Mouse (Mus musculus): ENCODE measurements at regions not wholly inside any gene's neighbourhood (a gene's known extent, or its start where the extent isn't known, plus 50 kb on each side); places are given as distances from the start of the nearest gene placed in this dataset.

DNA sequence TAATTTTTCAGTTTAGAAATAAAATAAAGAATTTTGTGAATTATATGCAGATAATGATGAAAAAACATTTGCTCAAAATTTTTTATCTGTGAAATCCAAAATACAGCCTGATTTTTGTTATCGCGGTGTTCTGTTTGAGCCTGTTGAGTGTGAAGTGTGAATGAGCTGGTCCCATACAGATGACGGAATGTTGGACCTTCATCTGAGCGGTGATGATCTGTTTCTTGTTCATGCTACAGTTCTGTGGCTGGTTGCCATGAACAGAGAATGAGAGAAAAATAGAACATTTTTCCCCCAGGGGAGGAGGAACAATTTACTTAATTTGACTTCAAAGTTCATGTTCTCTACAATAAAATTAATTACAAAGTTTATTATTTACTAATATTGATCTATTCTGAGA is 188.7 kb upstream of the Plpp4 start:
- H3K9me3 ChIP-seq (replicated peaks), result no peaks in the 10 kb centered on the region
- H3K27ac ChIP-seq (replicated peaks), result no peak overlapping the region
- H3K27me3 ChIP-seq (ENCODE audit: low read depth, poor library complexity, severe bottlenecking), result no peaks in the 10 kb centered on the region
- H3K36me3 ChIP-seq, result no peaks in the 10 kb centered on the region
- H3K4me3 ChIP-seq, result no peak overlapping the region
- WGBS, result 95% methylated on average over 4 of the region's 4 CpGs
- DNase-seq (ENCODE audit: low spot score), result no peak
- H3K4me1 ChIP-seq, result no peaks in the 10 kb centered on the region

DNA sequence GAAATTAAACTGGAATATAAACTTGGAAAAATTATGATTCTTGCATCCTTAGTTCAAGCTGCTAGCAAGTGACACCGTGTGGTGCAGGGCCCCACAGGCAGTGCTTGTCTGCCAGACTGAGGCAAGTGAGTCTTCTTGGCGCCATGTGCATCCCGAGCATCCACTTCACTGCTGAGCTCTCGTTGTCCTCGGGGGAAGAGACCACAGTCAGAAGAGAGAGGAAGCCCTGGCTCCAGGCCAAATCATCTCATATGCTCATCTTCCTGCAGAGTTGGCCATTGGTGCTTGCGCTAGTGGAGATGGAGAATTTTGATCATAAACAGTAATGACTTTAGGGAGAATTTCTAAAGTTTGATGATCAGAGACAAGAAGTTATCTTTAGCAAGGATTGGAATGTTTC is 177.0 kb upstream of the Plpp4 start:
- Histone ChIP-seq H3K4me3 (no peak overlapping the region), H3K4me1 (no peaks in the 10 kb centered on the region)
- 89% methylated on average over 6 of the region's 6 CpGs for WGBS

DNA sequence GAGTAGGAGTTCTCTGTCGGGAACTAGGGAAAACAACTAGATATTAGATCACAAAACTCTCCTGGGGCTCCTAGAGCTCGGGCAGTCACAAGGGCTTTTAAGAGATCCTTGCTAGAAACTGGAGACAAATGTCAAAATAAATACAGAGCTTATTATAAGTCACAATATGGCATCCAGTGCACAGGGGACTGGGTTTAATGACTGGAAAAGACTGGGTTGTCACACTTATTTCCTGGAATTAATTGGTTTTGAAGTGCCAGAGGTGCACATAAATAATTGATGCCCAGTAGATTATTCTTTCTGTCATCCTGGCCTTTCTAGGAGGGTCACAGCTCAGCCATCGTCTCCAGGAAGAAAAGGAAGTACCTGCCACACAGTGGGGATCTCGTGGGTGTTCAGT is 165.4 kb upstream of the Plpp4 start:
- Histone ChIP-seq H3K9me3 (replicated peaks) (no peaks in the 10 kb centered on the region), H3K4me3 (no peak overlapping the region), H3K27me3 (ENCODE audit: low read depth, poor library complexity, severe bottlenecking) (no peaks in the 10 kb centered on the region), H3K27ac (replicated peaks) (no peak overlapping the region), H3K4me1 (no peaks in the 10 kb centered on the region), H3K36me3 (no peaks in the 10 kb centered on the region)
- DNase-seq (ENCODE audit: low spot score), result no peak
- WGBS, result 64% methylated on average over 4 of the region's 4 CpGs

More for the DNA sequence above, 177.0 kb upstream of the Plpp4 start:
- Histone ChIP-seq H3K9me3 (replicated peaks) (no peaks in the 10 kb centered on the region), H3K36me3 (no peaks in the 10 kb centered on the region), H3K27ac (replicated peaks) (no peak overlapping the region), H3K27me3 (ENCODE audit: low read depth, poor library complexity, severe bottlenecking) (no peaks in the 10 kb centered on the region)
- DNase-seq (ENCODE audit: low spot score), result no peak

- Histone ChIP-seq H3K27ac (replicated peaks) (no peak overlapping the region), H3K9me3 (replicated peaks) (no peaks in the 10 kb centered on the region), H3K27me3 (ENCODE audit: low read depth, poor library complexity, severe bottlenecking) (no peaks in the 10 kb centered on the region), H3K36me3 (no peaks in the 10 kb centered on the region), H3K4me3 (no peak overlapping the region), H3K4me1 (no peaks in the 10 kb centered on the region)
- 85% methylated on average over 3 of the region's 3 CpGs for WGBS
- no peak for DNase-seq (ENCODE audit: low spot score)
Observed at GRCm38 (mm10) chr7:129096374-129097069, 160.3 kb upstream of the Plpp4 start.

GRCm38 (mm10) chr7:129102437-129102836 is 154.4 kb upstream of the Plpp4 start:
- no peaks in the 10 kb centered on the region for H3K9me3 ChIP-seq (replicated peaks)
- WGBS, result 72% methylated on average over 4 of the region's 4 CpGs
- peaks cover 3% of the 10 kb centered on the region; the same call in 1 of the 2 replicates for H3K4me1 ChIP-seq
- H3K27me3 ChIP-seq (ENCODE audit: low read depth, poor library complexity, severe bottlenecking), result no peaks in the 10 kb centered on the region
- H3K4me3 ChIP-seq, result no peak overlapping the region
- no peak overlapping the region for H3K27ac ChIP-seq (replicated peaks)
- no peak for DNase-seq (ENCODE audit: low spot score)
- no peaks in the 10 kb centered on the region for H3K36me3 ChIP-seq

- peaks cover 9% of the 10 kb centered on the region; the same call in 1 of the 2 replicates for H3K27me3 ChIP-seq (ENCODE audit: low read depth, poor library complexity, severe bottlenecking)
- no peaks in the 10 kb centered on the region for H3K9me3 ChIP-seq (replicated peaks)
- H3K4me3 ChIP-seq, result no peak overlapping the region
- peak overlapping the region; percentile 72 for H3K27ac ChIP-seq (replicated peaks)
- peak; percentile 35 for DNase-seq (ENCODE audit: low spot score)
- H3K36me3 ChIP-seq, result no peaks in the 10 kb centered on the region
- H3K4me1 ChIP-seq, result peaks cover 27% of the 10 kb centered on the region
Observed at GRCm38 (mm10) chr7:129134176-129134575, 122.7 kb upstream of the Plpp4 start.

- 13% methylated on average over 4 of the region's 4 CpGs for WGBS
- Histone ChIP-seq H3K36me3 (no peaks in the 10 kb centered on the region), H3K4me1 (peaks cover 27% of the 10 kb centered on the region), H3K4me3 (no peak overlapping the region), H3K27me3 (ENCODE audit: low read depth, poor library complexity, severe bottlenecking) (peaks cover 9% of the 10 kb centered on the region; the same call in 1 of the 2 replicates), H3K9me3 (replicated peaks) (no peaks in the 10 kb centered on the region), H3K27ac (replicated peaks) (peak overlapping the region; percentile 72)
- peak; percentile 43 for DNase-seq (ENCODE audit: low spot score)
Observed at GRCm38 (mm10) chr7:129134661-129135215, 122.1 kb upstream of the Plpp4 start.

- Histone ChIP-seq H3K27ac (replicated peaks) (no peak overlapping the region), H3K4me3 (no peak overlapping the region), H3K36me3 (no peaks in the 10 kb centered on the region), H3K27me3 (ENCODE audit: low read depth, poor library complexity, severe bottlenecking) (peaks cover 5% of the 10 kb centered on the region; the same call in 1 of the 2 replicates), H3K9me3 (replicated peaks) (no peaks in the 10 kb centered on the region), H3K4me1 (peaks cover 44% of the 10 kb centered on the region)
- WGBS, result 89% methylated on average over 11 of the region's 11 CpGs
- DNase-seq (ENCODE audit: low spot score), result no peak
Observed at GRCm38 (mm10) chr7:129137303-129137990, 119.4 kb upstream of the Plpp4 start.

DNA sequence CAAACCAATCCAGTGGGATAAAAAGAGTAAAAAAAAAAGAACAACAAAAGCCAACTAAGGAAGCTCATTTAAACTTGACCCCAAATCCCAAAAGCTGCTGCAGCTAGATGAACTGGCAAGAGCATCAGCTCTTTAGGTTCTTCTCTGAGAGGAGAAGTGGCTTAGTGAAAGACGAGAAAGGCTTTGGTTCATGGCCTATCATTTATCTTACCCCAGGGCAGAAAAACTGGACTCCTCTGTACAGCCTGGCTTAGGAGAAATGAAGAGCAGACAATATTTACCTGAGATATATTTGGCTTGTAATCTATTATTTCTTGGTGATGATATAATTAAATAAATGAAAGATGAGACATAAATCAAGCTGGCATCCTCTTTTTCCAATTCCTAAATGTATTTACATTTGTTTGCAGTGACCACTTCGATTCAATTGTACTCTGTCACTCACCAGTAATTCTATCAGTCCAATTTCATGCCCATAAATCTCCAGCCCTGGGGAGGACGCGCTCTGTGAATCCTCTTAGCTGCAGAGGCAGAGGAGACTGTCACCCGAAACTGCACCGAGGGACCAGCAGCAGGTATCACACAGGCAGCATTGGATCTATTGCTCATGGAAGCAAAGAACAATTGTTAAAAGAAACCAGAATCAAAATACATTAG is 114.8 kb upstream of the Plpp4 start:
- Histone ChIP-seq H3K9me3 (replicated peaks) (no peaks in the 10 kb centered on the region), H3K36me3 (no peaks in the 10 kb centered on the region), H3K27me3 (ENCODE audit: low read depth, poor library complexity, severe bottlenecking) (0 out of 2 replicates have a peak, but pooled peaks cover 11% of the 10 kb centered on the region), H3K4me1 (peaks cover 24% of the 10 kb centered on the region), H3K27ac (replicated peaks) (0 out of 2 replicates have a peak overlapping the region, but pooled peaks have one; percentile 59), H3K4me3 (no peak overlapping the region)
- 52% methylated on average over 6 of the region's 6 CpGs for WGBS
- peak; percentile 32 for DNase-seq (ENCODE audit: low spot score)

- H3K27me3 ChIP-seq (ENCODE audit: low read depth, poor library complexity, severe bottlenecking), result 0 out of 2 replicates have a peak, but pooled peaks cover 11% of the 10 kb centered on the region
- DNase-seq (ENCODE audit: low spot score), result peak; percentile 18
- H3K36me3 ChIP-seq, result no peaks in the 10 kb centered on the region
- H3K4me1 ChIP-seq, result peaks cover 24% of the 10 kb centered on the region
- 72% methylated on average over 5 of the region's 5 CpGs for WGBS
- H3K4me3 ChIP-seq, result no peak overlapping the region
- H3K9me3 ChIP-seq (replicated peaks), result no peaks in the 10 kb centered on the region
- H3K27ac ChIP-seq (replicated peaks), result no peak overlapping the region
Observed at GRCm38 (mm10) chr7:129142599-129142949, 114.3 kb upstream of the Plpp4 start.

GRCm38 (mm10) chr7:129155577-129155976 is 101.3 kb upstream of the Plpp4 start:
- H3K4me1 ChIP-seq, result no peaks in the 10 kb centered on the region
- H3K36me3 ChIP-seq, result no peaks in the 10 kb centered on the region
- H3K27ac ChIP-seq (replicated peaks), result no peak overlapping the region
- H3K9me3 ChIP-seq (replicated peaks), result no peaks in the 10 kb centered on the region
- 88% methylated on average over 2 of the region's 2 CpGs for WGBS
- H3K4me3 ChIP-seq, result no peak overlapping the region
- no peak for DNase-seq (ENCODE audit: low spot score)
- no peaks in the 10 kb centered on the region for H3K27me3 ChIP-seq (ENCODE audit: low read depth, poor library complexity, severe bottlenecking)

GRCm38 (mm10) chr7:129169971-129170370 is 86.9 kb upstream of the Plpp4 start:
- no peak for DNase-seq (ENCODE audit: low spot score)
- no peaks in the 10 kb centered on the region for H3K36me3 ChIP-seq
- H3K4me3 ChIP-seq, result no peak overlapping the region
- 91% methylated on average over 7 of the region's 7 CpGs for WGBS
- H3K27me3 ChIP-seq (ENCODE audit: low read depth, poor library complexity, severe bottlenecking), result no peaks in the 10 kb centered on the region
- no peak overlapping the region for H3K27ac ChIP-seq (replicated peaks)
- no peaks in the 10 kb centered on the region for H3K4me1 ChIP-seq
- no peaks in the 10 kb centered on the region for H3K9me3 ChIP-seq (replicated peaks)

- H3K4me1 ChIP-seq, result no peaks in the 10 kb centered on the region
- 87% methylated on average over 1 of the region's 1 CpGs for WGBS
Observed at GRCm38 (mm10) chr7:129190933-129191332, 65.9 kb upstream of the Plpp4 start.

More at GRCm38 (mm10) chr7:129190933-129191332, 65.9 kb upstream of the Plpp4 start:
- DNase-seq (ENCODE audit: low spot score), result no peak
- Histone ChIP-seq H3K27ac (replicated peaks) (no peak overlapping the region), H3K27me3 (ENCODE audit: low read depth, poor library complexity, severe bottlenecking) (no peaks in the 10 kb centered on the region), H3K4me3 (no peak overlapping the region), H3K9me3 (replicated peaks) (no peaks in the 10 kb centered on the region), H3K36me3 (no peaks in the 10 kb centered on the region)

Data from midbrain, embryonic 10.5 days (tissue).